Mouse (Mus musculus): Measurements from ENCODE around the gene Olfr667. TPM values are rescaled to one million over a fixed set of nuclear protein-coding genes. Genes with fewer than 3 reads are reported as not detected.

Gene Olfr667
- polyA plus RNA-seq, 1 experiment from 2014 or later: not detected

Other genes starting within 250 kb of the Olfr667 start
- gene Olfr661, start 235.0 kb downstream of the Olfr667 start, polyA plus RNA-seq (2014; fragmentation: Nextera tagmentation; extraction: Ambion mirVana): not detected in 2 replicates
- not detected in 2 replicates for gene Usp17le, start 144.0 kb downstream of the Olfr667 start, polyA plus RNA-seq (2014; fragmentation: Nextera tagmentation; extraction: Ambion mirVana)
- not detected in 2 replicates for gene Usp17lb, start 78.9 kb downstream of the Olfr667 start, polyA plus RNA-seq (2014; fragmentation: Nextera tagmentation; extraction: Ambion mirVana)
- gene Usp17la, start 64.5 kb downstream of the Olfr667 start, polyA plus RNA-seq (2014; fragmentation: Nextera tagmentation; extraction: Ambion mirVana): not detected in 2 replicates
- not detected in 2 replicates for gene Olfr665, start 43.5 kb downstream of the Olfr667 start, polyA plus RNA-seq (2014; fragmentation: Nextera tagmentation; extraction: Ambion mirVana)
- not detected in 2 replicates for gene Olfr666, start 25.5 kb downstream of the Olfr667 start, polyA plus RNA-seq (2014; fragmentation: Nextera tagmentation; extraction: Ambion mirVana)
- gene Olfr668, start 6.6 kb upstream of the Olfr667 start, polyA plus RNA-seq (2014; fragmentation: Nextera tagmentation; extraction: Ambion mirVana): not detected in 2 replicates
- not detected in 2 replicates for gene Olfr669, start 12.8 kb upstream of the Olfr667 start, polyA plus RNA-seq (2014; fragmentation: Nextera tagmentation; extraction: Ambion mirVana)
- not detected in 2 replicates for gene Olfr670, start 41.1 kb upstream of the Olfr667 start, polyA plus RNA-seq (2014; fragmentation: Nextera tagmentation; extraction: Ambion mirVana)
- not detected in 2 replicates for gene Olfr671, start 57.6 kb upstream of the Olfr667 start, polyA plus RNA-seq (2014; fragmentation: Nextera tagmentation; extraction: Ambion mirVana)
- not detected in 2 replicates for gene Olfr672, start 80.5 kb upstream of the Olfr667 start, polyA plus RNA-seq (2014; fragmentation: Nextera tagmentation; extraction: Ambion mirVana)
- not detected in 2 replicates for gene Olfr675, start 107.0 kb upstream of the Olfr667 start, polyA plus RNA-seq (2014; fragmentation: Nextera tagmentation; extraction: Ambion mirVana)
- not detected in 2 replicates for gene Olfr676, start 111.2 kb upstream of the Olfr667 start, polyA plus RNA-seq (2014; fragmentation: Nextera tagmentation; extraction: Ambion mirVana)
- gene Olfr677, start 129.9 kb upstream of the Olfr667 start, polyA plus RNA-seq (2014; fragmentation: Nextera tagmentation; extraction: Ambion mirVana): not detected in 2 replicates
- not detected in 2 replicates for gene Olfr678, start 143.0 kb upstream of the Olfr667 start, polyA plus RNA-seq (2014; fragmentation: Nextera tagmentation; extraction: Ambion mirVana)
- gene Olfr679, start 159.7 kb upstream of the Olfr667 start, polyA plus RNA-seq (2014; fragmentation: Nextera tagmentation; extraction: Ambion mirVana): not detected in 2 replicates
- gene Olfr680-ps1, start 171.3 kb upstream of the Olfr667 start, polyA plus RNA-seq (2014; fragmentation: Nextera tagmentation; extraction: Ambion mirVana): not detected in 2 replicates
- not detected in 2 replicates for gene Olfr681, start 195.4 kb upstream of the Olfr667 start, polyA plus RNA-seq (2014; fragmentation: Nextera tagmentation; extraction: Ambion mirVana)
- not detected in 2 replicates for gene Olfr683, start 225.5 kb upstream of the Olfr667 start, polyA plus RNA-seq (2014; fragmentation: Nextera tagmentation; extraction: Ambion mirVana)
- not detected in 2 replicates for gene Olfr684, start 242.2 kb upstream of the Olfr667 start, polyA plus RNA-seq (2014; fragmentation: Nextera tagmentation; extraction: Ambion mirVana)